Mouse (Mus musculus): ENCODE measurements around the gene Prune2. TPM values are rescaled to one million over a fixed set of nuclear protein-coding genes. Genes with fewer than 3 reads are reported as not detected.
A peak's percentile ranks its signal among the peaks of the same experiment; 100 is the strongest.

The Prune2 gene
- polyA plus RNA-seq, 1 experiment from 2014 or later = 1.9 TPM

DNA sequence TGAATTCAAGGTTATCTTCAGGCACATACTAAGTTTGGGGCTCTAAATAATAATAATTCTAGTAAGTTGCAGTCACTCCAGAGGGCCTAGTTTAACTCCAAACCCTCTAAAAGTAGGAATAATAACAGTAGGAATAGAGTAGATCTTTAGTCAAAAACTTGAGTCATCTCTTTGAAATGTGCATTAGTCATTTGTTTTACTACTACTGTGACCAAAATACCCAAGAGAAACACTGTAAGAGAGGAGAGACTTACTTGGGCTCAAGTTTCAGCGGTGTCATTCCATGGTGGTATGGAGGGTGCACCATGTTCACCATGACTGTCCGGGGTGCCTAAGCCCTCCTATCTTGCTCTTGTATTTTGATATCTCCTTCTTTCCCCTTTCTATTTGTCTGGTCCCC lies 187.3 kb downstream of the Prune2 start:
- peaks cover 5% of the 10 kb centered on the region for H3K27me3 ChIP-seq (replicated peaks; ENCODE audit: low read depth, poor library complexity, severe bottlenecking)
- no peaks in the 10 kb centered on the region for H3K4me1 ChIP-seq
- 95% methylated on average over 2 of the region's 2 CpGs for WGBS

DNA sequence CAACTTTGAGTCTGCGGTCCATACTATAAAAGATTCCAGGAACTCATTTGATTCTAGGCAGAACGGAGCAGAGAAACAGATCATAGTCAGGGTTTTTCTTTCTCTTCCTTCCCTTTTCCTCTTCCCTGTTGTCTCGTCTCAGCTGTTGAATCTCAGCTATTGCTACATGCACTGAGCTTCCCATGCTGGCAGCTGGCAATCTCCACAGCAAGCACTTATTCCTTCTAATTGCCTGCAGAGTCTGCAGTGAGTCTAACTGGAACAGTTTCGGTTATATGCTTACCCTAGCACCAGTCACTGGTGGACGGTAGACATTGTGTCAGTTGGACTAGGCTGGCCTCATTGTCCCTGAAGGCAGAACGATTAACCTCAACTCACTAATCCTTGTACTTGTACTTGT lies 188.3 kb downstream of the Prune2 start:
- H3K27me3 ChIP-seq (replicated peaks; ENCODE audit: low read depth, poor library complexity, severe bottlenecking) = no peaks in the 10 kb centered on the region
- no peak overlapping the region for H3K4me3 ChIP-seq
- no peaks in the 10 kb centered on the region for H3K9me3 ChIP-seq
- H3K4me1 ChIP-seq = no peaks in the 10 kb centered on the region
- no peaks in the 10 kb centered on the region for H3K36me3 ChIP-seq (replicated peaks)
- no peak for DNase-seq (ENCODE audit: low spot score)
- H3K27ac ChIP-seq (replicated peaks) = no peak overlapping the region
- WGBS = 88% methylated on average over 6 of the region's 6 CpGs

More for the DNA sequence above, 187.3 kb downstream of the Prune2 start:
- Histone ChIP-seq H3K9me3 (no peaks in the 10 kb centered on the region), H3K4me3 (no peak overlapping the region), H3K27ac (replicated peaks) (no peak overlapping the region), H3K36me3 (replicated peaks) (no peaks in the 10 kb centered on the region)
- DNase-seq (ENCODE audit: low spot score) = no peak

DNA sequence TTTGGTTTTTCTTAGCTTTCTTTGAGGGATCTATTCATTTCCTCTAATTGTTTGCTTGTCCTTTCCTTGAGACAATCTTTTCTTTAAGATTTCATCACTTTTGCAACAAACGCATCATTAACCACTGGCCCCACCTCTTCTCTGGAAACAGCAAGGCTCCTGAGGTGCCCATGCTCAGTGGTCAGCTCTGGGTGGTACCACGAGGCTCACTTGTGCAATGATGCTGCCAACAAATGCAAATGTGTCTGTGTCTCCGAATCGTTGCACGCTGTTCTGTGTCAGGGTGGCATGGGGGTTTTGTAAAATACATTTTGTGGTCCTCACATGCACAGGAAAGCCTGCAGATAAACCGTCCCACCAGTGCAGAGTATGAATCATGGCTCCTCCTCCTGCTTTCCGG lies 194.1 kb downstream of the Prune2 start:
- Histone ChIP-seq H3K36me3 (replicated peaks) (no peaks in the 10 kb centered on the region), H3K4me1 (no peaks in the 10 kb centered on the region), H3K27ac (replicated peaks) (no peak overlapping the region), H3K9me3 (no peaks in the 10 kb centered on the region), H3K27me3 (replicated peaks; ENCODE audit: low read depth, poor library complexity, severe bottlenecking) (no peaks in the 10 kb centered on the region), H3K4me3 (no peak overlapping the region)
- WGBS = 87% methylated on average over 7 of the region's 7 CpGs
- no peak for DNase-seq (ENCODE audit: low spot score)

DNA sequence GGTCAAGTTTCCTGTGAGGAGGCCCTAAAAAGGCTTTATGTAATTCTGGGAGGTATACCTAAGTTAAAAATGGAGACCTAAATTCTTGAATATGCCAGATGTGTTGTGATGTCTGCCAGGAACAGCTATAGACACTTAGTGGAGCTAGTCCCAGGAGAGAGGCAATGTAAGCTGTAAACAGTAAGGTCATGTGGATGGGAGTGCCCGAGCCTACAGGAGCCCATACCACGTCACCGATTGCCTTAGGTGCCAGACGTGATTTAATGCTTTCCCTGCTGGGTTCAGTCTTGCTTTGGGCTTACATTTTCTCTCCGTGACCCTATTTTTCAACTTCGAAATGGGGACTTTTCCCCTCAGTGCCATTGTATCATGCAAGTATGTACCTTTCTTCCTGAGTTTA lies 195.9 kb downstream of the Prune2 start:
- H3K27me3 ChIP-seq (replicated peaks; ENCODE audit: low read depth, poor library complexity, severe bottlenecking) = no peaks in the 10 kb centered on the region
- 92% methylated on average over 6 of the region's 6 CpGs for WGBS
- H3K4me3 ChIP-seq = no peak overlapping the region
- H3K36me3 ChIP-seq (replicated peaks) = no peaks in the 10 kb centered on the region
- H3K27ac ChIP-seq (replicated peaks) = no peak overlapping the region
- H3K9me3 ChIP-seq = no peaks in the 10 kb centered on the region
- no peaks in the 10 kb centered on the region for H3K4me1 ChIP-seq
- no peak for DNase-seq (ENCODE audit: low spot score)

DNA sequence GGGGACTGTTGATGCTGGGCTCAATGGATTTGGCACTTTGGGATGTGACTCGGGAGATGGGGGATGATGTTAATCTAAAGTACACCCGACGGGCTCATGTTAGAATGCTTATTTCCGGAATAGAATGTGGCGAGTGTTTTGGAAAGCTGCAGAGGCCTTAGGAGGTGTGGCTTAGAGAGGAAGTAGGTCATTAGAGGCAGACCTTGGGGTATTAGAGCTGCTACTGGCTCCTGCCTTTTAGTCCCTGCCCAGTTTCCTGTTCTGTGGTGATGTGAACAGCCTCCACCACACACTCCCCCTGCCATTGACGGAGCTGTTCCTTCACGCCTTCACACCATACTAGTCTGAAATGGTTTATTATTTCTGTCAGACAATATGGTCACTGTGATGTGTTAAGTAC lies 196.5 kb downstream of the Prune2 start:
- Histone ChIP-seq H3K4me3 (no peak overlapping the region), H3K27me3 (replicated peaks; ENCODE audit: low read depth, poor library complexity, severe bottlenecking) (no peaks in the 10 kb centered on the region), H3K27ac (replicated peaks) (no peak overlapping the region), H3K9me3 (no peaks in the 10 kb centered on the region), H3K36me3 (replicated peaks) (no peaks in the 10 kb centered on the region), H3K4me1 (no peaks in the 10 kb centered on the region)
- no peak for DNase-seq (ENCODE audit: low spot score)
- 88% methylated on average over 7 of the region's 7 CpGs for WGBS

DNA sequence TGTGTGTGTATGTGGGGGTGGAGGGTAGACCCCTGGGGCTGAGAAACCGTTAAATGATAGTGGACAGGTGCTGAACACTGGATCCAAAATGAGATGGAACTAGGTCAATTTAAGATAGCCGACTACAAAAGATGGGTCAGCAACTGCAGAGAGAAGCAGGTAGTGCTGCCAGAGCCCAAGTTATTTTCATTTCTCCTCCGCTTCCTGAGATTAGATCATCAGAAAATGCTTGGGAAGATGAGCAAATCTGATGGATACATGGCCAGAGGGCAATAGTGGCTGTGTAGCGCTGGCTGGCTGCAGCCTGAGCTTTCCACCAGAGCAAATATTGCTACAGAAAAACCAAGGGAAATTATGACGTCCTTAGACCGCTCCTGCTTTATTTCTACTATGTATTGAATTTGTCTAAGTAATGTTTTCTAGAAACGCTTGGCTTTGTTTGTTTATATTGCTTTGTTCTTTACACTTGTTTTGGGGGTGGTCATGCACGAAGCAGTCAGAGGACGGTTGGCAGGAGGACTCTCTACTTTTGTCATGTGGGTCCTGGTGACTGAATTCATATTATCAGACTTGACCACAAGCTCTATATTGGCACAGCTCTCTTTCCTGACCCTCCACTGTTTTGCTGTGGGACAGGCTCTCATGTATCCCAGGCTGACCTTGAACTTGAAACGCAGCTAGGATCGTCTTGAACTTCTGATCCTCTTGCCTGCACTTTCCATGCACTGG lies 198.2 kb downstream of the Prune2 start:
- Histone ChIP-seq H3K36me3 (replicated peaks) (no peaks in the 10 kb centered on the region), H3K27me3 (replicated peaks; ENCODE audit: low read depth, poor library complexity, severe bottlenecking) (no peaks in the 10 kb centered on the region), H3K4me3 (no peak overlapping the region), H3K27ac (replicated peaks) (no peak overlapping the region), H3K9me3 (no peaks in the 10 kb centered on the region), H3K4me1 (no peaks in the 10 kb centered on the region)
- WGBS = 80% methylated on average over 11 of the region's 11 CpGs
- DNase-seq (ENCODE audit: low spot score) = no peak

DNA sequence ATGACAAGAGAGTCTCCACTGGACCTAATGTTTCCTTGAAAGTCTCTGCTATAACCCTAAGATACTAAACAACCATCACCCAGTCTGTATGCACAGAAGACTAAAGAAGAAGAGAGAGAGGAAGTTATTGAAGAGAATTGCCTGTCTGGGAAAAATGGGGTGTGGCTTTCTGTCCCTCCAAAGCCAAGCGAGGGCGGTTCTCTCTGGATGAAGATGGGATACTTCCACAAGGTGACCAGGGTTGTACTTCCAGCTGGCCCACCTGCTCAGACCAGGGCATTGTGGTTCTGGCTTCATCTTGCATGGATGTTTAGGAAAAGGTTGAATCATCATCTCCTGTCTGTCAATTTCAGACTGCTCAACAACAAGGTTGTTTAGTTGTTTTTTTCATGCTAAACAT lies 199.3 kb downstream of the Prune2 start:
- no peak overlapping the region for H3K4me3 ChIP-seq
- H3K4me1 ChIP-seq = no peaks in the 10 kb centered on the region
- no peak overlapping the region for H3K27ac ChIP-seq (replicated peaks)
- no peaks in the 10 kb centered on the region for H3K27me3 ChIP-seq (replicated peaks; ENCODE audit: low read depth, poor library complexity, severe bottlenecking)
- DNase-seq (ENCODE audit: low spot score) = no peak
- H3K36me3 ChIP-seq (replicated peaks) = no peaks in the 10 kb centered on the region
- 82% methylated on average over 2 of the region's 2 CpGs for WGBS
- no peaks in the 10 kb centered on the region for H3K9me3 ChIP-seq

DNA sequence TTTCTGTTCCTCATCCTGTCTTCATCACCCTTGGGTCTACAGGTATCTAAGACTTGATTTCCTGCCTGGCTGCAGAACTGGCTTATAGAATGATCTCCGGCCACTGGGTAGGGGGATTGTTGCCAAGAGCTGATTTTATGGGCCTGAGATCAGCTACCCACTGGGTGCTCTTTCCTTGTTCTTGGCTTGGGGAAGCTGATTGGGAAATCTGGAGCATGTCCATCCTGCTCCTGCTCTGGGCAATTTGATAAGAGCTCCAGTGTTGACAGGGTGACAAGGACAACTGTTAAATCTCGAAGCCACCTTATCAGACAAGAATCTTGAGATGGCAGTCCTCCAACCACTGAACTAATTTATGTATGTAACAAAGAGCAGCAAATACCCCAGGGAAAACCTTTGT lies 203.8 kb downstream of the Prune2 start:
- H3K4me3 ChIP-seq = no peak overlapping the region
- H3K36me3 ChIP-seq (replicated peaks) = no peaks in the 10 kb centered on the region
- DNase-seq (ENCODE audit: low spot score) = no peak
- no peak overlapping the region for H3K27ac ChIP-seq (replicated peaks)
- no peaks in the 10 kb centered on the region for H3K9me3 ChIP-seq
- H3K4me1 ChIP-seq = peaks cover 6% of the 10 kb centered on the region; the same call in 1 of the 2 replicates
- no peaks in the 10 kb centered on the region for H3K27me3 ChIP-seq (replicated peaks; ENCODE audit: low read depth, poor library complexity, severe bottlenecking)
- 79% methylated on average over 2 of the region's 2 CpGs for WGBS

DNA sequence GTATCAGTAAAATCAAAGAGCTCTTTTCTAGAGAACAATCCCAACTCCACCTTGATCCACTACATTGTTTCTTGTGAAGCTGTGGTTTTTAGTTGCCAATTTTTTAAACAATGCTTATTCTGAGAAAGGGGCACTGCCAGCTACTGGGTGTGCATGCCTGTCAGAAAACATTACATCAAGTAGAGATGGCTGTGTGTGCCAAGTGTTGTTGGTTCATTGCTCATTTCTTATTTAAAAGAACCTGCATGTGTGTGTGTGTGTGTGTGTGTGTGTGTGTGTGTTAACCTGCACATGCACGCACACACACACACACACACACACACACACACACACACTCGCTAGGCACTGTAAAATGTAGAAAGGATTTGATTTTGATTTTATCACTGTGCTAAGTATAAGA lies 204.3 kb downstream of the Prune2 start:
- Histone ChIP-seq H3K9me3 (no peaks in the 10 kb centered on the region), H3K36me3 (replicated peaks) (no peaks in the 10 kb centered on the region), H3K4me1 (peaks cover 6% of the 10 kb centered on the region; the same call in 1 of the 2 replicates), H3K27me3 (replicated peaks; ENCODE audit: low read depth, poor library complexity, severe bottlenecking) (no peaks in the 10 kb centered on the region), H3K4me3 (no peak overlapping the region), H3K27ac (replicated peaks) (no peak overlapping the region)
- 91% methylated on average over 2 of the region's 2 CpGs for WGBS
- DNase-seq (ENCODE audit: low spot score) = no peak

DNA sequence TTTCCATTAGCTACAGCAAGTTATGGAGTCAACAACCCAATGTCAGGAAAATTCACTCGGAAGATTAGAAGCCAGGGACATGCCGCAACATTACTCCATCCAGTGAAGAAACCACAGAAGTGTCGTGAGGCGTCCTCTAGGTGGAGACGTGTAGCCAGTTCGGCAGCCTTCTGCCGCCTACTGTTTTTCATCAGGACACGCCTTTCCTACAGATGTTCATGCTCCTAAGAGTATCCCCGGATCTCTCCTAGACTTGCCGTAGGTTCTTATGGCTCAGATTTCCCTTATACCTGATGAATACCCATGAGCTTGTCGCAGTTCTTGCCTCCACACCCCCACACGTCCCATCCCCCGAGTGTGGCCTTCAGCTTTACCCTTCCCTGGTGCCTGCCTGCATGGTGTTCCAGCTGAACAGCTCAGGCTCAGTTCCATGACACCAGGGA lies 207.6 kb downstream of the Prune2 start:
- Histone ChIP-seq H3K4me1 (peaks cover 6% of the 10 kb centered on the region; the same call in 1 of the 2 replicates), H3K4me3 (0 out of 2 replicates have a peak overlapping the region, but pooled peaks have one; percentile 26), H3K9me3 (no peaks in the 10 kb centered on the region), H3K27ac (replicated peaks) (no peak overlapping the region; the same call in 1 of the 2 replicates), H3K27me3 (replicated peaks; ENCODE audit: low read depth, poor library complexity, severe bottlenecking) (no peaks in the 10 kb centered on the region), H3K36me3 (replicated peaks) (no peaks in the 10 kb centered on the region)
- 14% methylated on average over 13 of the region's 13 CpGs for WGBS
- DNase-seq (ENCODE audit: low spot score) = peak; percentile 67

DNA sequence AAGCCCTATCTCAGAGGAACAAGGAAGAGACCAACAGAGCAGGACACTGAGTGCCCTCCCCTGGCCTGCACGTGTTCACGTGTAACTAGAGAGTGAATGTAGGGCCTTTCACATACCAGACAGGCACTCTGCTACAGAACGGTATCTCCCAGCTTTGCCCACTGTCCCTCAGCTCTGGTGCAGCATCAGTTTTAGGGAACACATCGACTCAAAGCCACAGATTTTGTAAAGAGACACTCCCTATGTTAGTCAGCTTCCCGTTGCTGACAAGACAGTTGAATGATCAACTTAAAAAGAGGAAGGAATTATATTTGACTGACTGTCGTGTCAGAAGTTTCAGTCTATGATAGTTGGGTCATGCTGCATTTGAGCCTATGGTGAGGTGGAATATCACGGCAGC lies 210.4 kb downstream of the Prune2 start:
- WGBS = 88% methylated on average over 7 of the region's 7 CpGs

DNA sequence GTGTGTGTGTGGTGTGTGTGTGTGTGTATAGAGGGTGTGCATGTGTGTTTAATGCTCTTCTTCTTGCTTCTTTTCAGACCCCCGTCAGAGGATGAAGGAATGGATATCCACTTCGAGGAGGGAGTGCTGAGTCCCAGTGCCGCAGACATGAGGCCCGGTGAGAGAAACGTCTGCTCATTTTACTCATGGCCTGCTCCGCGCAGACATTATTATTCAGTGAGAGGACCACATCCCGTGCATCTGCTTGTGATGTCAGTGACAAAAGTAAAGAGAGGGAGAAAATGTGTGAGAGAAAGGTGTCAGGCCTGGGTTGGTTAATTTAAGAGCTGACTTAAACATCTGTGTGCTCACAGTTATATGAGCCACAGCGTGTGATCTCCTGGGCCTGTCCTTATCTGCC lies 212.3 kb downstream of the Prune2 start:
- DNase-seq (ENCODE audit: low spot score) = no peak
- no peaks in the 10 kb centered on the region for H3K9me3 ChIP-seq
- no peaks in the 10 kb centered on the region for H3K27me3 ChIP-seq (replicated peaks; ENCODE audit: low read depth, poor library complexity, severe bottlenecking)
- no peaks in the 10 kb centered on the region for H3K36me3 ChIP-seq (replicated peaks)
- H3K27ac ChIP-seq (replicated peaks) = no peak overlapping the region
- H3K4me3 ChIP-seq = no peak overlapping the region
- H3K4me1 ChIP-seq = peaks cover 6% of the 10 kb centered on the region; the same call in 1 of the 2 replicates
- WGBS = 87% methylated on average over 9 of the region's 9 CpGs

More for the DNA sequence above, 210.4 kb downstream of the Prune2 start:
- Histone ChIP-seq H3K36me3 (replicated peaks) (no peaks in the 10 kb centered on the region), H3K9me3 (no peaks in the 10 kb centered on the region), H3K27ac (replicated peaks) (no peak overlapping the region), H3K27me3 (replicated peaks; ENCODE audit: low read depth, poor library complexity, severe bottlenecking) (no peaks in the 10 kb centered on the region), H3K4me3 (no peak overlapping the region), H3K4me1 (peaks cover 6% of the 10 kb centered on the region; the same call in 1 of the 2 replicates)
- no peak for DNase-seq (ENCODE audit: low spot score)

DNA sequence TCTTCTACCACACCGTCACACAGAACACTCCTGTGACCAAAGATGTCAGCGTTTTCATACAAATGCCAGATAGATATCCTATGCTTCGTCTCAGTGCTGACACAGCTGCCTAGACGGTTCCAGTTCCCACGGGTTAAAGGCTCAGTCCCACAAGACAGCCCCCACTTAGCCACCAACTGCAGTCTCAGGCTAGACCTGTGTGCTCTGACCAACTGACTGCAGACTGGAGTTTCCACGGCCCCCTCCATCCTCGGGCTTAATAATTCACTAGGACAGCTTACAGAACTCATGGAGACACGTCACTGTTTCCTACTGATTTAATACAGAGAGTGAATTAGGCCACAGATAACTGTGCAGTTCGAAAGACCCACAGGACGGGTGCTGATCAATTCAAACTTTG lies 213.8 kb downstream of the Prune2 start:
- H3K9me3 ChIP-seq = no peaks in the 10 kb centered on the region
- H3K4me1 ChIP-seq = no peaks in the 10 kb centered on the region
- no peak for DNase-seq (ENCODE audit: low spot score)
- H3K27me3 ChIP-seq (replicated peaks; ENCODE audit: low read depth, poor library complexity, severe bottlenecking) = no peaks in the 10 kb centered on the region
- no peak overlapping the region for H3K4me3 ChIP-seq
- no peak overlapping the region for H3K27ac ChIP-seq (replicated peaks)
- 84% methylated on average over 10 of the region's 10 CpGs for WGBS
- no peaks in the 10 kb centered on the region for H3K36me3 ChIP-seq (replicated peaks)
